ENCODE assay signal across 7 mouse cellular contexts in the genomic region with DNA sequence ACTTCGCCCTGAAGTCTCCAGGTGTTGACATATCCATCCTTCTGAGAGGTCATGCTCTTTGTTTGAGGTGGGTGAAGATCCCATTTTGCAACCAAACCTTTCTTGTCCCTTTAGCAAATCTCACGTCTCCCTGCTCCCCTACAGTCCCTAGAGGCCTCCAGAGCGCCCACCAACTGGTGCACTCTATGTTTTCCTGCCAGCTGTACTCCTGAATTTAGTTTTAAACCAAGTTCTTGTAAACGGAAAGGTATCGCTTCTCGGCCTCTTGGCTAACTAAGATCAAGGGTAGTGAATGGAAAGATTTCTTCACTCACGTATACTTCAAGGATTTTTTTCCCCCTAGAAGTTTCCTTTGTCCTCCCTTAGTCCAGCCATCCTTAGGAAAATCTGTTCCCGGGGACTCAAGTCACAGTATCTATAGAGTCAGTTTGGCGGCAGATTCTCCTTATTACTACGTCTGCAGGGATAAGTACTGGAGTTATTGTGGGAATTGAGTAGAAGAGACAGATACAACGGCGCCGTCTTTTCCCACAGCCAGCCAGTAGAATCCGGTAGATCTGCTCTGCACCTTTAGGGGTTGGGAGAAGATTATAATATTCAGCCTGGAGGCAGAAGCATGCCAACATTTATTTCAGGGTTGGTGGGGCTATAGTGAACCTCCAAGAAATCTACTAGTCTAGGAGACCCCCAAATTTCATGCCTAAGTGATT. TPM values are rescaled to one million over a fixed set of nuclear protein-coding genes. Genes with fewer than 3 reads are reported as not detected.
A peak's percentile ranks its signal among the peaks of the same experiment; 100 is the strongest.
DNase-seq lines count a peak whose midpoint lies in the region; ATAC-seq and TF ChIP-seq lines count a peak whose summit lies in the region.

No protein-coding gene starts in this region.

- H3K9me3 ChIP-seq in lung, postnatal 0 days (ENCODE audit: low read length) = no peaks in the 10 kb centered on the region
- H3K9me3 ChIP-seq in forebrain, embryonic 15.5 days = no peaks in the 10 kb centered on the region
- H3K9me3 ChIP-seq in limb, embryonic 13.5 days = no peaks in the 10 kb centered on the region
- H3K9me3 ChIP-seq in stomach, embryonic 14.5 days (ENCODE audit: control insufficient read depth, low read depth, low read length) = no peaks in the 10 kb centered on the region

- no peak for DNase-seq in lung, postnatal 0 days (ENCODE audit: low spot score)
- no peak for DNase-seq in lung, postnatal 25 days (ENCODE audit: low spot score)
- no peak for DNase-seq in adrenal gland, postnatal 10 days
- DNase-seq in thymus, adult 2 months = no peak

- TF ChIP-seq CTCF in lung, postnatal 0 days (IDR thresholded peaks at IDR 0.05) = no peak
- TF ChIP-seq CTCF in thymus, adult 2 months (IDR thresholded peaks at IDR 0.05; ENCODE audit: borderline replicate concordance, control insufficient read depth, extremely low read depth, insufficient read depth, low read length, poor library complexity) = no peak

- H3K27ac ChIP-seq in lung, postnatal 0 days (ENCODE audit: low read length) = no peak overlapping the region
- no peak overlapping the region for H3K27ac ChIP-seq in forebrain, embryonic 15.5 days (replicated peaks)
- no peak overlapping the region for H3K27ac ChIP-seq in limb, embryonic 13.5 days
- H3K27ac ChIP-seq in stomach, embryonic 14.5 days (ENCODE audit: low read length) = no peak overlapping the region
- H3K27ac ChIP-seq in thymus, adult 2 months (ENCODE audit: control insufficient read depth, insufficient read depth, low read length) = no peak overlapping the region

- H3K4me3 ChIP-seq in lung, postnatal 0 days (ENCODE audit: low read depth, low read length) = no peak overlapping the region
- peak overlapping the region; percentile 64 for H3K4me3 ChIP-seq in forebrain, embryonic 15.5 days
- H3K4me3 ChIP-seq in limb, embryonic 13.5 days = peak overlapping the region; percentile 82
- H3K4me3 ChIP-seq in stomach, embryonic 14.5 days (ENCODE audit: low read depth, low read length) = peak overlapping the region; percentile 70
- no peak overlapping the region for H3K4me3 ChIP-seq in thymus, adult 2 months (ENCODE audit: control insufficient read depth, insufficient read depth, low read length)

- H3K4me2 ChIP-seq in lung, postnatal 0 days (replicated peaks; ENCODE audit: low read depth, low read length) = peak overlapping the region; percentile 77
- H3K4me2 ChIP-seq in forebrain, embryonic 15.5 days (replicated peaks) = peak overlapping the region; percentile 89
- H3K4me2 ChIP-seq in limb, embryonic 13.5 days (replicated peaks) = peak overlapping the region; percentile 92
- peak overlapping the region; percentile 94 for H3K4me2 ChIP-seq in stomach, embryonic 14.5 days (replicated peaks; ENCODE audit: low read depth, low read length)

- TF ChIP-seq EP300 in lung, postnatal 0 days (IDR thresholded peaks at IDR 0.05) = no peak

- TF ChIP-seq POLR2A in thymus, adult 2 months (IDR thresholded peaks at IDR 0.05; ENCODE audit: control insufficient read depth, extremely low read depth, insufficient read depth, low read length, poor library complexity) = no peak

- ATAC-seq in lung, postnatal 0 days = no peak
- ATAC-seq in forebrain, embryonic 15.5 days (replicated peaks) = no peak
- no peak for ATAC-seq in limb, embryonic 13.5 days (ENCODE audit: low FRiP score, low read depth)
- no peak for ATAC-seq in stomach, embryonic 14.5 days (ENCODE audit: insufficient number of reproducible peaks, insufficient read depth, low FRiP score, low read depth)

- H3K4me1 ChIP-seq in lung, postnatal 0 days (ENCODE audit: insufficient read depth, low read depth, low read length) = peaks cover 17% of the 10 kb centered on the region; the same call in 1 of the 2 replicates
- peaks cover 46% of the 10 kb centered on the region for H3K4me1 ChIP-seq in forebrain, embryonic 15.5 days
- H3K4me1 ChIP-seq in limb, embryonic 13.5 days = peaks cover 31% of the 10 kb centered on the region
- peaks cover 17% of the 10 kb centered on the region for H3K4me1 ChIP-seq in stomach, embryonic 14.5 days (ENCODE audit: control insufficient read depth, insufficient read depth, low read length)
- peaks cover 40% of the 10 kb centered on the region for H3K4me1 ChIP-seq in thymus, adult 2 months (replicated peaks; ENCODE audit: control insufficient read depth, insufficient read depth, low read length)

- 50% methylated on average over 14 of the region's 14 CpGs for WGBS in lung, postnatal 0 days
- WGBS in forebrain, embryonic 15.5 days = 37% methylated on average over 14 of the region's 14 CpGs
- WGBS in limb, embryonic 13.5 days = 27% methylated on average over 14 of the region's 14 CpGs
- WGBS in stomach, embryonic 14.5 days = 46% methylated on average over 14 of the region's 14 CpGs
- WGBS in thymus, adult 2 months = 80% methylated on average over 14 of the region's 14 CpGs

- no peaks in the 10 kb centered on the region for H3K27me3 ChIP-seq in lung, postnatal 0 days (replicated peaks; ENCODE audit: insufficient read depth, low read length)
- no peaks in the 10 kb centered on the region for H3K27me3 ChIP-seq in forebrain, embryonic 15.5 days
- peaks cover 18% of the 10 kb centered on the region for H3K27me3 ChIP-seq in limb, embryonic 13.5 days
- no peaks in the 10 kb centered on the region for H3K27me3 ChIP-seq in stomach, embryonic 14.5 days (ENCODE audit: control insufficient read depth, insufficient read depth, low read length)
- H3K27me3 ChIP-seq in thymus, adult 2 months (ENCODE audit: control insufficient read depth, insufficient read depth, low read length) = peaks cover 13% of the 10 kb centered on the region

- H3K36me3 ChIP-seq in lung, postnatal 0 days (ENCODE audit: insufficient read depth, low read length) = no peaks in the 10 kb centered on the region
- no peaks in the 10 kb centered on the region for H3K36me3 ChIP-seq in forebrain, embryonic 15.5 days
- no peaks in the 10 kb centered on the region for H3K36me3 ChIP-seq in limb, embryonic 13.5 days
- H3K36me3 ChIP-seq in stomach, embryonic 14.5 days (ENCODE audit: control insufficient read depth, insufficient read depth, low read length) = no peaks in the 10 kb centered on the region
- H3K36me3 ChIP-seq in thymus, adult 2 months (ENCODE audit: control insufficient read depth, insufficient read depth, low read length) = no peaks in the 10 kb centered on the region

- H3K9ac ChIP-seq in lung, postnatal 0 days (replicated peaks; ENCODE audit: low read depth) = no peak overlapping the region
- H3K9ac ChIP-seq in forebrain, embryonic 15.5 days (replicated peaks) = no peak overlapping the region
- H3K9ac ChIP-seq in limb, embryonic 13.5 days = 0 out of 2 replicates have a peak overlapping the region, but pooled peaks have one; percentile 55
- H3K9ac ChIP-seq in stomach, embryonic 14.5 days (replicated peaks; ENCODE audit: low read depth, low read length) = no peak overlapping the region

RNA-seq across cellular contexts. Expression of gene Hes7, which starts 0.6 kb away (rescaled TPM):
- 0.38 and 0.49 TPM in 2 replicates for polyA plus RNA-seq in lung, postnatal 0 days (2015; fragmentation: Nextera tagmentation; extraction: Ambion mirVana)
- polyA plus RNA-seq in forebrain, embryonic 15.5 days (2015; fragmentation: Nextera tagmentation; extraction: Ambion mirVana) = 0.42 and 0.46 TPM in 2 replicates
- 0.74 and 1.2 TPM in 2 replicates for polyA plus RNA-seq in limb, embryonic 13.5 days (2015; fragmentation: Nextera tagmentation; extraction: Ambion mirVana)
- 0.39 and 0.54 TPM in 2 replicates for polyA plus RNA-seq in stomach, embryonic 14.5 days (2014; fragmentation: Nextera tagmentation; extraction: Ambion mirVana)
- under 1 TPM; 0.18 to 0.36 TPM for total RNA-seq in adrenal gland, postnatal 10 days (2021)
- polyA plus RNA-seq in thymus, adult 2 months (2012; rRNA removed) = 0.69 and 1.1 TPM in 2 replicates

RNA-seq across cellular contexts. Expression of gene 9130213A22Rik, which starts 2.8 kb away (rescaled TPM):
- polyA plus RNA-seq in lung, postnatal 0 days (2015; fragmentation: Nextera tagmentation; extraction: Ambion mirVana) = 0.42 and 0.50 TPM in 2 replicates
- 0.31 and 0.38 TPM in 2 replicates for polyA plus RNA-seq in forebrain, embryonic 15.5 days (2015; fragmentation: Nextera tagmentation; extraction: Ambion mirVana)
- 0.52 and 0.55 TPM in 2 replicates for polyA plus RNA-seq in limb, embryonic 13.5 days (2015; fragmentation: Nextera tagmentation; extraction: Ambion mirVana)
- 0.29 and 0.36 TPM in 2 replicates for polyA plus RNA-seq in stomach, embryonic 14.5 days (2014; fragmentation: Nextera tagmentation; extraction: Ambion mirVana)
- under 1 TPM; 0.48 to 0.66 TPM for total RNA-seq in adrenal gland, postnatal 10 days (2021)
- polyA plus RNA-seq in thymus, adult 2 months (2012; rRNA removed) = 0.65 and 1.3 TPM in 2 replicates

RNA-seq across cellular contexts. Expression of gene Aloxe3, which starts 6.1 kb away (rescaled TPM):
- 0.13 and 0.44 TPM in 2 replicates for polyA plus RNA-seq in lung, postnatal 0 days (2015; fragmentation: Nextera tagmentation; extraction: Ambion mirVana)
- 2.2 and 3.6 TPM in 2 replicates for polyA plus RNA-seq in forebrain, embryonic 15.5 days (2015; fragmentation: Nextera tagmentation; extraction: Ambion mirVana)
- polyA plus RNA-seq in limb, embryonic 13.5 days (2015; fragmentation: Nextera tagmentation; extraction: Ambion mirVana) = 1.6 TPM in 2 replicates
- polyA plus RNA-seq in stomach, embryonic 14.5 days (2014; fragmentation: Nextera tagmentation; extraction: Ambion mirVana) = 0.29 and 0.49 TPM in 2 replicates
- under 1 TPM; 0.60 to 0.76 TPM for total RNA-seq in adrenal gland, postnatal 10 days (2021)
- polyA plus RNA-seq in thymus, adult 2 months (2012; rRNA removed) = 2.0 and 2.5 TPM in 2 replicates

RNA-seq across cellular contexts. Expression of gene Per1, which starts 24.6 kb away (rescaled TPM):
- 16.6 and 30.0 TPM in 2 replicates for polyA plus RNA-seq in lung, postnatal 0 days (2015; fragmentation: Nextera tagmentation; extraction: Ambion mirVana)
- 7.6 and 8.2 TPM in 2 replicates for polyA plus RNA-seq in forebrain, embryonic 15.5 days (2015; fragmentation: Nextera tagmentation; extraction: Ambion mirVana)
- 9.3 and 12.0 TPM in 2 replicates for polyA plus RNA-seq in limb, embryonic 13.5 days (2015; fragmentation: Nextera tagmentation; extraction: Ambion mirVana)
- 10.5 and 15.1 TPM in 2 replicates for polyA plus RNA-seq in stomach, embryonic 14.5 days (2014; fragmentation: Nextera tagmentation; extraction: Ambion mirVana)
- total RNA-seq in adrenal gland, postnatal 10 days (2021) = 100 to 1,000 TPM in 1 of 2 experiments, 10 to 100 TPM in 1; 63.1 to 157 TPM
- polyA plus RNA-seq in thymus, adult 2 months (2012; rRNA removed) = 28.0 and 29.6 TPM in 2 replicates

RNA-seq across cellular contexts. Expression of gene Vamp2, which starts 31.3 kb away (rescaled TPM):
- polyA plus RNA-seq in lung, postnatal 0 days (2015; fragmentation: Nextera tagmentation; extraction: Ambion mirVana) = 45.0 and 50.6 TPM in 2 replicates
- polyA plus RNA-seq in forebrain, embryonic 15.5 days (2015; fragmentation: Nextera tagmentation; extraction: Ambion mirVana) = 179 and 188 TPM in 2 replicates
- 82.8 and 88.6 TPM in 2 replicates for polyA plus RNA-seq in limb, embryonic 13.5 days (2015; fragmentation: Nextera tagmentation; extraction: Ambion mirVana)
- 104 and 107 TPM in 2 replicates for polyA plus RNA-seq in stomach, embryonic 14.5 days (2014; fragmentation: Nextera tagmentation; extraction: Ambion mirVana)
- total RNA-seq in adrenal gland, postnatal 10 days (2021) = 100 to 1,000 TPM; 104 to 143 TPM
- 159 and 175 TPM in 2 replicates for polyA plus RNA-seq in thymus, adult 2 months (2012; rRNA removed)

Comparison
In these comparisons a context has a peak if more than half of its experiments do, and no peak if none do; other contexts are left out.
1. H3K4me3 ChIP-seq: peak in forebrain, embryonic 15.5 days (single experiment), limb, embryonic 13.5 days (single experiment) and stomach, embryonic 14.5 days (single experiment); none in lung, postnatal 0 days (single experiment) and thymus, adult 2 months (single experiment).
2. Peak in every context shown above with its lines, with median percentiles within 50 percentile points of each other: H3K4me2 ChIP-seq.